Mouse (Mus musculus) ES-E14 (cell line): ENCODE measurements around the gene Ehd2.

Experiments
- CHD2 ChIP-seq: IDR thresholded peaks from 2 replicates; pipeline ENCODE4 v1.6.1; 2014; ENCODE audit warnings: mild to moderate bottlenecking, low read depth, low read length, inconsistent platforms
- ZC3H11A ChIP-seq: IDR thresholded peaks from 2 replicates; pipeline ENCODE4 v1.6.1; 2012; ENCODE audit warnings: low read depth, mild to moderate bottlenecking, inconsistent platforms, low read length, borderline replicate concordance
- ZNF384 ChIP-seq: IDR thresholded peaks from 2 replicates; pipeline ENCODE4 v1.6.1; 2012; ENCODE audit warnings: low read depth, low read length, inconsistent platforms

DNA sequence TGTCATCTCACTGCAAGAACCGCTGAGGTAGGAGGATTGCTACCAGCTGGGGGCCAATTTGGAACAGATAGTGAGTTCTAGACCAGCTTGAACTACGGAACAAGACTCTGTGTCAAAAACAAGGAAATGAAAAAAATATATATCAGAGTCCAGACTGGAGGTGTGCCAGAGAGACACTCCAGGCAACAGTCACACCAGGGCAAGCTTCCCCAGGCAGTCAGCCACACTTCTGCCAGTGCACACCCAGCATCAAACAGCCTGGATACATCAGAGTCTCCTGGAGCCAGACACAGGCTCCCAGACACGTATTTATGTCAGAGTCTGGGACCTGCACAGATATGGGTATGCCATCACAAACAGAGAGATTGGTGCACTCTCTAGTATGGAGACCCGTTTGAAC, 6.1 kb downstream of the Ehd2 start:
- TF ChIP-seq ZNF384: no peak
- no peak for TF ChIP-seq ZC3H11A
- no peak for TF ChIP-seq CHD2
